Mouse (Mus musculus): ENCODE data around the gene Olfr105-ps.

DNA sequence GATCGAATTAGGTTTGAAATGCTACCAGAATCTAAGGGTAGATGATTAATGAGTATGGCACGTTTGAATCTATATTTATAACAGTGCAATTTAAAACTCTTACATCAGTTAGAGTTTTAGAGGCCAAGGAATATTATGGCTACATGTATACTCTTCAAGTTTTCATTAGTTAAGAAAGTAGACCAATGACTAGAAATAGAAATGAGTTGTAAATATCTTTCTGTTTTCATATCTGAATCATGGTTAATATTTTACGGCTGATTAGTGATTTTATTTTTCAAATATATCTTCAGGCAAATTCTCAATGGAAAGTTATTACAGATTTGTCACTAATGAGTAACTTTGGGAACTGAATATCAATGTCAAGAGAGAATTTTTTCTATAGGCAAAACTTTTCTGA is 20.1 kb downstream of the Olfr105-ps start, which contains the start of gene Olfr107:
- TF ChIP-seq CTCF (IDR thresholded peaks at IDR 0.05; ENCODE audit: low read depth) (no peak), EP300 (IDR thresholded peaks at IDR 0.05; ENCODE audit: low read depth) (no peak)
